Mouse (Mus musculus): ENCODE results near the gene Zfp704. TPM values are rescaled to one million over a fixed set of nuclear protein-coding genes. Genes with fewer than 3 reads are reported as not detected.

Zfp704 gene
- polyA plus RNA-seq, 1 experiment from 2014 or later: 8.1 TPM

GRCm38 (mm10) chr3:9557778-9558560 lies 51.9 kb downstream of the Zfp704 start:
- no peaks in the 10 kb centered on the region for H3K9me3 ChIP-seq (ENCODE audit: control insufficient read depth, low read length)
- ATAC-seq (replicated peaks; ENCODE audit: low FRiP score) (no peak), DNase-seq (ENCODE audit: low spot score) (no peak)
- H3K27me3 ChIP-seq (ENCODE audit: control insufficient read depth, insufficient read depth, low read length): no peaks in the 10 kb centered on the region
- H3K36me3 ChIP-seq (ENCODE audit: control insufficient read depth, insufficient read depth, low read length): no peaks in the 10 kb centered on the region
- H3K9ac ChIP-seq (ENCODE audit: low read length): no peak overlapping the region
- H3K27ac ChIP-seq (ENCODE audit: low read depth, low read length): no peak overlapping the region
- WGBS: 56% methylated on average over 6 of the region's 6 CpGs
- no peaks in the 10 kb centered on the region for H3K4me1 ChIP-seq (replicated peaks; ENCODE audit: control insufficient read depth, insufficient read depth, low read length)
- H3K4me3 ChIP-seq (ENCODE audit: low read depth, low read length): no peak overlapping the region
- no peak overlapping the region for H3K4me2 ChIP-seq (ENCODE audit: low read depth, low read length, severe bottlenecking)

GRCm38 (mm10) chr3:9556137-9556536 lies 53.7 kb downstream of the Zfp704 start:
- Histone ChIP-seq H3K4me3 (ENCODE audit: low read depth, low read length) (no peak overlapping the region), H3K36me3 (ENCODE audit: control insufficient read depth, insufficient read depth, low read length) (no peaks in the 10 kb centered on the region), H3K9me3 (ENCODE audit: control insufficient read depth, low read length) (no peaks in the 10 kb centered on the region), H3K4me2 (ENCODE audit: low read depth, low read length, severe bottlenecking) (no peak overlapping the region), H3K9ac (ENCODE audit: low read length) (no peak overlapping the region), H3K27me3 (ENCODE audit: control insufficient read depth, insufficient read depth, low read length) (no peaks in the 10 kb centered on the region), H3K4me1 (replicated peaks; ENCODE audit: control insufficient read depth, insufficient read depth, low read length) (no peaks in the 10 kb centered on the region), H3K27ac (ENCODE audit: low read depth, low read length) (no peak overlapping the region)
- no peak for ATAC-seq (replicated peaks; ENCODE audit: low FRiP score)
- DNase-seq (ENCODE audit: low spot score): no peak
- 74% methylated on average over 5 of the region's 5 CpGs for WGBS

GRCm38 (mm10) chr3:9554916-9555315 lies 55.0 kb downstream of the Zfp704 start:
- 94% methylated on average over 6 of the region's 6 CpGs for WGBS
- Histone ChIP-seq H3K4me1 (replicated peaks; ENCODE audit: control insufficient read depth, insufficient read depth, low read length) (no peaks in the 10 kb centered on the region), H3K9me3 (ENCODE audit: control insufficient read depth, low read length) (no peaks in the 10 kb centered on the region), H3K36me3 (ENCODE audit: control insufficient read depth, insufficient read depth, low read length) (no peaks in the 10 kb centered on the region), H3K9ac (ENCODE audit: low read length) (no peak overlapping the region), H3K4me2 (ENCODE audit: low read depth, low read length, severe bottlenecking) (no peak overlapping the region), H3K27me3 (ENCODE audit: control insufficient read depth, insufficient read depth, low read length) (no peaks in the 10 kb centered on the region), H3K4me3 (ENCODE audit: low read depth, low read length) (no peak overlapping the region), H3K27ac (ENCODE audit: low read depth, low read length) (no peak overlapping the region)
- ATAC-seq (replicated peaks; ENCODE audit: low FRiP score) (no peak), DNase-seq (ENCODE audit: low spot score) (no peak)

GRCm38 (mm10) chr3:9552332-9552731 lies 57.6 kb downstream of the Zfp704 start:
- no peaks in the 10 kb centered on the region for H3K4me1 ChIP-seq (replicated peaks; ENCODE audit: control insufficient read depth, insufficient read depth, low read length)
- H3K4me3 ChIP-seq (ENCODE audit: low read depth, low read length): no peak overlapping the region
- H3K9me3 ChIP-seq (ENCODE audit: control insufficient read depth, low read length): no peaks in the 10 kb centered on the region
- WGBS: 73% methylated on average over 8 of the region's 8 CpGs
- DNase-seq (ENCODE audit: low spot score): no peak
- H3K27me3 ChIP-seq (ENCODE audit: control insufficient read depth, insufficient read depth, low read length): no peaks in the 10 kb centered on the region
- H3K4me2 ChIP-seq (ENCODE audit: low read depth, low read length, severe bottlenecking): no peak overlapping the region
- no peak for ATAC-seq (replicated peaks; ENCODE audit: low FRiP score)
- H3K27ac ChIP-seq (ENCODE audit: low read depth, low read length): no peak overlapping the region
- no peak overlapping the region for H3K9ac ChIP-seq (ENCODE audit: low read length)
- no peaks in the 10 kb centered on the region for H3K36me3 ChIP-seq (ENCODE audit: control insufficient read depth, insufficient read depth, low read length)

GRCm38 (mm10) chr3:9550930-9551329 lies 59.0 kb downstream of the Zfp704 start:
- no peaks in the 10 kb centered on the region for H3K4me1 ChIP-seq (replicated peaks; ENCODE audit: control insufficient read depth, insufficient read depth, low read length)
- WGBS: 91% methylated on average over 1 of the region's 1 CpGs
- DNase-seq (ENCODE audit: low spot score) (no peak), ATAC-seq (replicated peaks; ENCODE audit: low FRiP score) (no peak)
- no peaks in the 10 kb centered on the region for H3K36me3 ChIP-seq (ENCODE audit: control insufficient read depth, insufficient read depth, low read length)
- H3K4me2 ChIP-seq (ENCODE audit: low read depth, low read length, severe bottlenecking): no peak overlapping the region
- H3K4me3 ChIP-seq (ENCODE audit: low read depth, low read length): no peak overlapping the region
- no peak overlapping the region for H3K27ac ChIP-seq (ENCODE audit: low read depth, low read length)
- no peaks in the 10 kb centered on the region for H3K27me3 ChIP-seq (ENCODE audit: control insufficient read depth, insufficient read depth, low read length)
- no peaks in the 10 kb centered on the region for H3K9me3 ChIP-seq (ENCODE audit: control insufficient read depth, low read length)
- no peak overlapping the region for H3K9ac ChIP-seq (ENCODE audit: low read length)

GRCm38 (mm10) chr3:9549815-9550214 lies 60.1 kb downstream of the Zfp704 start:
- no peak overlapping the region for H3K27ac ChIP-seq (ENCODE audit: low read depth, low read length)
- H3K9me3 ChIP-seq (ENCODE audit: control insufficient read depth, low read length): no peaks in the 10 kb centered on the region
- no peaks in the 10 kb centered on the region for H3K36me3 ChIP-seq (ENCODE audit: control insufficient read depth, insufficient read depth, low read length)
- DNase-seq (ENCODE audit: low spot score) (no peak), ATAC-seq (replicated peaks; ENCODE audit: low FRiP score) (no peak)
- H3K27me3 ChIP-seq (ENCODE audit: control insufficient read depth, insufficient read depth, low read length): no peaks in the 10 kb centered on the region
- no peak overlapping the region for H3K4me3 ChIP-seq (ENCODE audit: low read depth, low read length)
- WGBS: 84% methylated on average over 5 of the region's 5 CpGs
- no peak overlapping the region for H3K4me2 ChIP-seq (ENCODE audit: low read depth, low read length, severe bottlenecking)
- H3K4me1 ChIP-seq (replicated peaks; ENCODE audit: control insufficient read depth, insufficient read depth, low read length): no peaks in the 10 kb centered on the region
- H3K9ac ChIP-seq (ENCODE audit: low read length): no peak overlapping the region

GRCm38 (mm10) chr3:9548188-9548587 lies 61.7 kb downstream of the Zfp704 start:
- Histone ChIP-seq H3K4me1 (replicated peaks; ENCODE audit: control insufficient read depth, insufficient read depth, low read length) (no peaks in the 10 kb centered on the region), H3K9ac (ENCODE audit: low read length) (no peak overlapping the region)
- WGBS: 74% methylated on average over 10 of the region's 10 CpGs

GRCm38 (mm10) chr3:9546882-9547620 lies 62.8 kb downstream of the Zfp704 start:
- ATAC-seq (replicated peaks; ENCODE audit: low FRiP score): no peak
- no peak for DNase-seq (ENCODE audit: low spot score)
- no peaks in the 10 kb centered on the region for H3K4me1 ChIP-seq (replicated peaks; ENCODE audit: control insufficient read depth, insufficient read depth, low read length)

More at GRCm38 (mm10) chr3:9548188-9548587, 61.7 kb downstream of the Zfp704 start:
- Histone ChIP-seq H3K4me3 (ENCODE audit: low read depth, low read length) (no peak overlapping the region), H3K36me3 (ENCODE audit: control insufficient read depth, insufficient read depth, low read length) (no peaks in the 10 kb centered on the region), H3K4me2 (ENCODE audit: low read depth, low read length, severe bottlenecking) (no peak overlapping the region), H3K27me3 (ENCODE audit: control insufficient read depth, insufficient read depth, low read length) (no peaks in the 10 kb centered on the region), H3K9me3 (ENCODE audit: control insufficient read depth, low read length) (no peaks in the 10 kb centered on the region), H3K27ac (ENCODE audit: low read depth, low read length) (no peak overlapping the region)
- ATAC-seq (replicated peaks; ENCODE audit: low FRiP score) (no peak), DNase-seq (ENCODE audit: low spot score) (no peak)

More at GRCm38 (mm10) chr3:9546882-9547620, 62.8 kb downstream of the Zfp704 start:
- H3K27me3 ChIP-seq (ENCODE audit: control insufficient read depth, insufficient read depth, low read length): no peaks in the 10 kb centered on the region
- no peak overlapping the region for H3K27ac ChIP-seq (ENCODE audit: low read depth, low read length)
- H3K4me2 ChIP-seq (ENCODE audit: low read depth, low read length, severe bottlenecking): no peak overlapping the region
- H3K4me3 ChIP-seq (ENCODE audit: low read depth, low read length): no peak overlapping the region
- WGBS: 72% methylated on average over 15 of the region's 15 CpGs
- no peaks in the 10 kb centered on the region for H3K9me3 ChIP-seq (ENCODE audit: control insufficient read depth, low read length)
- no peaks in the 10 kb centered on the region for H3K36me3 ChIP-seq (ENCODE audit: control insufficient read depth, insufficient read depth, low read length)
- no peak overlapping the region for H3K9ac ChIP-seq (ENCODE audit: low read length)
